Mouse (Mus musculus) ES-E14 (cell line): Measurements from ENCODE around the gene Pcsk4.

Experiments
- CHD2 ChIP-seq: IDR thresholded peaks from 2 replicates; pipeline ENCODE4 v1.6.1; 2014; ENCODE audit warnings: mild to moderate bottlenecking, low read depth, low read length, inconsistent platforms
- MAFK ChIP-seq: IDR thresholded peaks from 2 replicates; pipeline ENCODE4 v1.6.1; 2014; ENCODE audit warnings: mild to moderate bottlenecking, low read depth, low read length, inconsistent platforms; ENCODE audit not compliant: insufficient read depth
- ZC3H11A ChIP-seq: IDR thresholded peaks from 2 replicates; pipeline ENCODE4 v1.6.1; 2012; ENCODE audit warnings: low read depth, mild to moderate bottlenecking, inconsistent platforms, low read length, borderline replicate concordance
- ZNF384 ChIP-seq: IDR thresholded peaks from 2 replicates; pipeline ENCODE4 v1.6.1; 2012; ENCODE audit warnings: low read depth, low read length, inconsistent platforms

GRCm38 (mm10) chr10:80314494-80315001 lies 14.8 kb downstream of the Pcsk4 start:
- no peak for TF ChIP-seq MAFK
- TF ChIP-seq ZC3H11A = no peak
- TF ChIP-seq ZNF384 = no peak
- no peak for TF ChIP-seq CHD2
